Mouse (Mus musculus) heart, postnatal 0 days (tissue): ENCODE measurements around the gene Fbxl7.

Experiments
- CTCF ChIP-seq: IDR thresholded peaks from 2 replicates; pipeline ENCODE4 v1.5.1; 2016; ENCODE audit warnings: antibody characterized with exemption, control low read depth, low read depth
- EP300 ChIP-seq: IDR thresholded peaks from 2 replicates; pipeline ENCODE4 v1.6.1; 2016; ENCODE audit warnings: antibody characterized with exemption, low read depth

- TF ChIP-seq CTCF (no peak), EP300 (no peak)
These were observed 108.2 kb downstream of the Fbxl7 start for GRCm38 (mm10) chr15:26787148-26787547.
